Mouse (Mus musculus): ENCODE data around the gene Fam83c. TPM values are rescaled to one million over a fixed set of nuclear protein-coding genes. Genes with fewer than 3 reads are reported as not detected.

Gene Fam83c
- polyA plus RNA-seq, 2 experiments: 0.09 TPM; not detected in 1

DNA sequence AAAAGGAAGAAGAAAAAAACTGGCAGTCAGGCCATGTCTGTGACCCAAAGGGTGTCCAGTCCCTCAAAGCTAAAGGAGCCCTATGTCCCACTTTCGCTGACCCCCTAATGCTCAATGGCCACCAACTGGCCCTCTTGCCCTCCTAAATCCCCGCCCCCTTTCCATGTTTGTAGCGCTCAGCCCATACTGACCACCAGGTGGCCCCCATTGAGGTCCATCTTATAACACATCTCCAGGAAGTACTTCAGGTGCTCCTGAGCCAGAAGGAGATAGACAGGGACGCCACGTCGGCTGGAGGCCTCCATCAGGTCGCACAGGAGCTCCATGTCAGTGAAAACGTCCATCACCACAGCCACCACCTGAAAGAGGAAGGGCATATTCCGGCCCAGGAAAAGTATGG lies 3.4 kb downstream of the Fam83c start:
- no peak for ATAC-seq (ENCODE audit: insufficient read depth)

DNA sequence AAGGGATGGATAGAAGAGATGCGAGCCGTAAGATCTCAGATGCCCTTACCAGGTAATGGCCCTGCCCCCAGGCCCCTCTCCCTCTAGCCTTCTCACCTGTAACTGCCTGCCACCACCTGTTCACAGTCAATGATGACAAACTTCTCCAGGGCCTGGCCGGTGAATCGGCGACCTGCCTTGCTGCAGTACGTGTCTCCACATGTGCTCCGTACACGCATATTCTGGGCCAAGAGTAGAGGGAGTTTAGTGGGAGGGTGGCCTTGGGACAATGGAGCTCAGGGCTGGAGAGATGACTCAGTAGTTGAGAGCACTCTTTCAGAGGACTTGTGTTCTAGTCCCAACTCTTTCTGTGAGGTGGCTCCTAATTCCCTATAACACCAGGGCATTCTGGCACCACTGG lies 3.8 kb downstream of the Fam83c start:
- 75% methylated on average over 8 of the region's 8 CpGs for WGBS (ENCODE audit: insufficient replicate concordance)
- Histone ChIP-seq H3K4me3 (ENCODE audit: insufficient read depth in 1 of 2, low read depth in 2 of 2, low read length in 2 of 2) (no peak overlapping the region), H3K4me1 (replicated peaks; ENCODE audit: control insufficient read depth in 2 of 2, insufficient read depth in 2 of 2, low read length in 1 of 2) (peaks cover 10 to 11% of the 10 kb centered on the region in 2 experiments), H3K36me3 (replicated peaks; ENCODE audit: control insufficient read depth, insufficient read depth, low read depth) (no peaks in the 10 kb centered on the region), H3K9me3 (ENCODE audit: control insufficient read depth, low read length) (no peaks in the 10 kb centered on the region), H3K27ac (no peak overlapping the region), H3K4me2 (ENCODE audit: low read depth) (no peak overlapping the region), H3K9ac (replicated peaks) (no peak overlapping the region), H3K27me3 (ENCODE audit: control insufficient read depth, insufficient read depth, low read length) (no peaks in the 10 kb centered on the region)
- DNase-seq (ENCODE audit: low read depth in 3 of 3, low spot score in 3 of 3) (no peak), ATAC-seq (ENCODE audit: insufficient read depth) (no peak)
- TF ChIP-seq CTCF (IDR thresholded peaks at IDR 0.05; ENCODE audit: low read depth): no peak

More for the DNA sequence above, 3.4 kb downstream of the Fam83c start:
- WGBS (ENCODE audit: insufficient replicate concordance): 35% methylated on average over 9 of the region's 9 CpGs
- no peak for DNase-seq (ENCODE audit: low read depth in 3 of 3, low spot score in 3 of 3)
- H3K9ac ChIP-seq (replicated peaks): no peak overlapping the region
- H3K4me2 ChIP-seq (ENCODE audit: low read depth): no peak overlapping the region
- peak; percentile 57 for TF ChIP-seq CTCF (IDR thresholded peaks at IDR 0.05; ENCODE audit: low read depth)
- TF ChIP-seq EP300 (IDR thresholded peaks at IDR 0.05; ENCODE audit: low read depth): no peak
- no peak overlapping the region for H3K27ac ChIP-seq
- peaks cover 10 to 11% of the 10 kb centered on the region in 2 experiments for H3K4me1 ChIP-seq (replicated peaks; ENCODE audit: control insufficient read depth in 2 of 2, insufficient read depth in 2 of 2, low read length in 1 of 2)
- no peaks in the 10 kb centered on the region for H3K36me3 ChIP-seq (replicated peaks; ENCODE audit: control insufficient read depth, insufficient read depth, low read depth)
- H3K4me3 ChIP-seq (ENCODE audit: insufficient read depth in 1 of 2, low read depth in 2 of 2, low read length in 2 of 2): no peak overlapping the region
- H3K27me3 ChIP-seq (ENCODE audit: control insufficient read depth, insufficient read depth, low read length): no peaks in the 10 kb centered on the region
- H3K9me3 ChIP-seq (ENCODE audit: control insufficient read depth, low read length): no peaks in the 10 kb centered on the region

DNA sequence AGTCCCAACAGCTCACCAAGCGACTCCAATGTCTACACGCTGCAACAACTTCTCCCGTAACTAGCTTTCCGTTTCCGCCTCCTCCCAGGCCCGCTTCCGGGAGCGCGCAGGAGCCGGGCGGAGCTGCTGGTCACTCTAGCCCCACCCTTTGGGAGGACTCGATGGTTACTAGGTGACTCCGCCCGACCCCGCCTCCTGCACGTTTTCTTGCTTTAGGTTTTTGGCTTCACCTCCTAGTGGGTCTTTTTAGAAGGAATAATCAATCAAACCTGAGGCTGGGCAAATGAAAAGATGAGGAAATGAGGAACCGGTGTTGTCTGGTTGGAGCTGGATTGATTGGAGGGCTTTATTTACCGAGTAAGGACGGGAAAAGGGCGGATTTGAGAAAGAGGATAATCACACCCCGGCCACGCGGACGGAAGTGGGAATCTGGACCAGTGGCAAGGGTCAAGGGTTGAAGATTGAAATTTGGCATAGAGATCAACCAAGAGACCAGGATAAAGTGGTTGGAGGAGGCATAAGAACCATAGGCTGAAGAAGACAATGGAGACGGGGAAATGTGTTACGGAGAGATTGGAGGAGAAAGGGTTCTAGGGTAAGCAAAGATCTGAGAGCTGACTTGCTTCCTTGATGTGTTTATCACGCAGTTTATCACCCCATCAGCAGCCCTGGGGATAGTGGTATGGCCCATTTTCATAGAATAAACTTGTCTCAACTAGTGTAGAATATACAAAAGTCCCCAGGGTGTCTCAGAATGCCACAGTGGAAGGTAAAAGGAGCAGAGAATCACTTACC lies 7.8 kb downstream of the Fam83c start, which contains the start of gene Eif6:
Gene Eif6 (minus strand): TSS at position 296 of the 795 bp plus-strand sequence.
- TF ChIP-seq EP300 (IDR thresholded peaks at IDR 0.05; ENCODE audit: low read depth): no peak
- 0 out of 2 replicates have a peak, but pooled peaks have one; percentile 4 for TF ChIP-seq CTCF (IDR thresholded peaks at IDR 0.05; ENCODE audit: low read depth)
- H3K27ac ChIP-seq: peak within 1 kb of the TSS; percentile 82
- 3% methylated on average over 27 of the region's 27 CpGs for WGBS (ENCODE audit: insufficient replicate concordance)
- peak; percentile 87 for ATAC-seq (ENCODE audit: insufficient read depth)
- peak within 1 kb of the TSS; percentile 94 for H3K4me2 ChIP-seq (ENCODE audit: low read depth)
- H3K36me3 ChIP-seq (replicated peaks; ENCODE audit: control insufficient read depth, insufficient read depth, low read depth): peaks cover 20% of the 10 kb centered on the region
- DNase-seq (ENCODE audit: low read depth in 3 of 3, low spot score in 3 of 3): peak; percentile 76 to 88 (median 77)
- H3K9me3 ChIP-seq (ENCODE audit: control insufficient read depth, low read length): no peaks in the 10 kb centered on the region
- peak within 1 kb of the TSS; percentile 91 to 99 for H3K4me3 ChIP-seq (ENCODE audit: insufficient read depth in 1 of 2, low read depth in 2 of 2, low read length in 2 of 2)
- H3K27me3 ChIP-seq (ENCODE audit: control insufficient read depth, insufficient read depth, low read length): no peaks in the 10 kb centered on the region
- H3K4me1 ChIP-seq (replicated peaks; ENCODE audit: control insufficient read depth in 2 of 2, insufficient read depth in 2 of 2, low read length in 1 of 2): peaks cover 16% of the 10 kb centered on the region in 2 experiments
- peak within 1 kb of the TSS; percentile 91 for H3K9ac ChIP-seq (replicated peaks)

DNA sequence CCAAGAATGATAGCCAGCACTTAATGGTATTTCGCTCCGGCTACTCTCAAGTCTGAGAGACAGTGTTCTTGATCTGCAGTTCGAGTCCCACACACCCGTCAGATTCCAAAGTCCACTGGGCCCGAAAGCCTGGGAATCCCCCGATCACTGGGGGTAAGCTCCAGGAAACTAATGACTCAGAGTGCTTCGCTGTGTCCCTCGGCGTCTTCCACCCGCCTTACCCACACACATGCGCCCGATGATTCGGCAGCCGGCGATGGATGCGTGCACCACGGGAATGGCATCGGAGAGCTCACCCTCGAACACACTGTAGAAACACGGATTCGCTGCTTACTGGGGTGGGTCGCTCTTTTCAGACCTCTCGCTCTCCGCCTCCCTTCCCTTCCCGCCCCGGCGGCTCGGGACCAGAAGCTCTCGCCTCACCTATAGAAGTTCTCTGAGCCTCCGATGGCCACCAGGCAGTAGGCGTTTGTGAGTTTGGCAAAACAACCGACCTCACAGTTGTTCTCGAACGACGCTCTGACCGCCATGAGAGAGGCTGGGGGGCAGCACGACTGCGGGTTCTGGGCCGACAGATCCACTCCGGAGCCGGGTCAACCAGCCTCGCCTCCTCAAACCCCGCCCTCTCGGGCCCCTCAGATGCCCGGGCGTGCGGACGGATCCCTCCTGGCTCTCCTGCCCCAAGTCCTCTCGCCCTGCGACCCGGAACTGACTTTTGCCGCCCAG lies 8.6 kb downstream of the Fam83c start:
- peaks cover 20% of the 10 kb centered on the region for H3K36me3 ChIP-seq (replicated peaks; ENCODE audit: control insufficient read depth, insufficient read depth, low read depth)
- no peaks in the 10 kb centered on the region for H3K27me3 ChIP-seq (ENCODE audit: control insufficient read depth, insufficient read depth, low read length)
- 1% methylated on average over 52 of the region's 52 CpGs for WGBS (ENCODE audit: insufficient replicate concordance)
- TF ChIP-seq CTCF (IDR thresholded peaks at IDR 0.05; ENCODE audit: low read depth): no peak
- TF ChIP-seq EP300 (IDR thresholded peaks at IDR 0.05; ENCODE audit: low read depth): no peak
- ATAC-seq (ENCODE audit: insufficient read depth): peak; percentile 18; the same call in 1 of the 2 replicates
- peak overlapping the region; percentile 94 for H3K4me2 ChIP-seq (ENCODE audit: low read depth)
- H3K4me3 ChIP-seq (ENCODE audit: insufficient read depth in 1 of 2, low read depth in 2 of 2, low read length in 2 of 2): peak overlapping the region; percentile 91 to 99
- DNase-seq (ENCODE audit: low read depth in 3 of 3, low spot score in 3 of 3): no peak
- peak overlapping the region; percentile 91 for H3K9ac ChIP-seq (replicated peaks)
- peak overlapping the region; percentile 82 for H3K27ac ChIP-seq
- H3K4me1 ChIP-seq (replicated peaks; ENCODE audit: control insufficient read depth in 2 of 2, insufficient read depth in 2 of 2, low read length in 1 of 2): peaks cover 16% of the 10 kb centered on the region in 2 experiments
- H3K9me3 ChIP-seq (ENCODE audit: control insufficient read depth, low read length): no peaks in the 10 kb centered on the region

DNA sequence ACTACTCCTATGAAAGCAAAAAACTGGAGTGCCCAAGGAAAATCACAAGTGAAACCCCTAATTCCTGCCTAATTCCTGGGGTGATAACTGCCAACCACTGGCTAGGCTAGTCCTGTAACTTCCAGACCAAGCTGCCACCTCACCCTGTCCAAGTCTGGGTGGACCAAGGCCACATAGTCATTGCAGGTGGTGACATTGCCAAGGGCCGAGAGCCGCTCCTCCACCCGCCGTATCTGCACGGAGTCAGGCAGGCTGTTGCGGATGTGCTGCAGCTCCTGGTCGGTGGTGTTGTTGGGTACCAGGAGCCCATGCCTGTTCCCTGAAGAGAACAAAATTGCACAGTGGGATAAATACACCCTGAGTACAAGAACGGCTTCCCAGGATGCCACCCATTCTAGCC lies 10.9 kb downstream of the Fam83c start:
- TF ChIP-seq EP300 (IDR thresholded peaks at IDR 0.05; ENCODE audit: low read depth): no peak
- TF ChIP-seq CTCF (IDR thresholded peaks at IDR 0.05; ENCODE audit: low read depth): no peak
- Histone ChIP-seq H3K27me3 (ENCODE audit: control insufficient read depth, insufficient read depth, low read length) (no peaks in the 10 kb centered on the region), H3K4me1 (replicated peaks; ENCODE audit: control insufficient read depth in 2 of 2, insufficient read depth in 2 of 2, low read length in 1 of 2) (peaks cover 20 to 22% of the 10 kb centered on the region in 2 experiments), H3K36me3 (replicated peaks; ENCODE audit: control insufficient read depth, insufficient read depth, low read depth) (peaks cover 23% of the 10 kb centered on the region), H3K4me3 (ENCODE audit: insufficient read depth in 1 of 2, low read depth in 2 of 2, low read length in 2 of 2) (no peak overlapping the region), H3K27ac (no peak overlapping the region), H3K9me3 (ENCODE audit: control insufficient read depth, low read length) (no peaks in the 10 kb centered on the region), H3K9ac (replicated peaks) (no peak overlapping the region), H3K4me2 (ENCODE audit: low read depth) (no peak overlapping the region)
- DNase-seq (ENCODE audit: low read depth in 3 of 3, low spot score in 3 of 3) (no peak), ATAC-seq (ENCODE audit: insufficient read depth) (no peak)
- 88% methylated on average over 8 of the region's 8 CpGs for WGBS (ENCODE audit: insufficient replicate concordance)
